Mouse (Mus musculus) adrenal gland, adult 18-20 months (tissue): ENCODE measurements around the gene Pole. TPM values are rescaled to one million over a fixed set of nuclear protein-coding genes. Genes with fewer than 3 reads are reported as not detected.

ENCODE experiments used
- total RNA-seq, 2 experiments: library from RNA; stranded (reverse); gene quantifications; 1 replicate in 1 of 2; 2 replicates in 1 of 2; pipeline ENCODE4 v1.2.3; 2021

Pole gene
- total RNA-seq, 2 experiments from 2014 or later, result 0.90 to 1.1 TPM

Other genes starting within 250 kb of the Pole start
- 1 to 10 TPM; 4.7 to 7.6 TPM for gene Gm17655, start 213.8 kb upstream of the Pole start, total RNA-seq
- gene Gm35315, start 191.9 kb upstream of the Pole start, total RNA-seq, result under 1 TPM; 0.30 to 0.70 TPM
- gene Plcxd1, start 186.3 kb upstream of the Pole start, total RNA-seq, result under 1 TPM in 1 of 2 experiments, not detected in 1; 0.19 TPM
- gene Gtpbp6, start 178.1 kb upstream of the Pole start, total RNA-seq, result 10 to 100 TPM; 69.9 to 71.0 TPM
- 1 to 10 TPM; 6.0 to 6.2 TPM for gene Zfp605, start 176.2 kb upstream of the Pole start, total RNA-seq
- gene Chfr, start 150.5 kb upstream of the Pole start, total RNA-seq, result 10 to 100 TPM; 20.3 to 31.9 TPM
- 10 to 100 TPM; 34.6 to 40.7 TPM for gene Golga3, start 109.6 kb upstream of the Pole start, total RNA-seq
- gene Ankle2, start 55.3 kb upstream of the Pole start, total RNA-seq, result 10 to 100 TPM; 36.1 to 37.4 TPM
- 10 to 100 TPM; 45.2 to 49.5 TPM for gene Pgam5, start 16.4 kb upstream of the Pole start, total RNA-seq
- gene Pxmp2, start 120 bp upstream of the Pole start, total RNA-seq, result 10 to 100 TPM; 10.4 to 14.3 TPM
- under 1 TPM; 0.54 to 0.80 TPM for gene P2rx2, start 56.9 kb downstream of the Pole start, total RNA-seq
- gene Lrcol1, start 58.4 kb downstream of the Pole start, total RNA-seq, result not detected
- 10 to 100 TPM; 60.7 to 65.7 TPM for gene Fbrsl1, start 162.2 kb downstream of the Pole start, total RNA-seq